Mouse (Mus musculus) spleen, adult 2 months (tissue): ENCODE data around the gene Nup98. TPM values are rescaled to one million over a fixed set of nuclear protein-coding genes. Genes with fewer than 3 reads are reported as not detected.
A peak's percentile ranks its signal among the peaks of the same experiment; 100 is the strongest.

Source experiments
- DNase-seq, 2 experiments: peaks; one replicate each; pipeline versions ENCODE4 v3.0.0 to v3.0.0-alpha.2; 2012 to 2021; ENCODE audit warnings: low spot score in 2 of 2, low read depth in 1 of 2
- H3K27ac ChIP-seq: fragments of 200-500 bp; 2 replicates; pipeline ENCODE4 v1.5.1; 2012; ENCODE audit warnings: low read length, inconsistent platforms; ENCODE audit not compliant: insufficient read depth
- H3K27me3 ChIP-seq: fragments of 200-500 bp; 2 replicates; pipeline ENCODE4 v1.6.1; 2012; ENCODE audit warnings: mild to moderate bottlenecking, moderate library complexity, low read length, inconsistent platforms; ENCODE audit not compliant: control insufficient read depth, insufficient read depth
- H3K36me3 ChIP-seq: fragments of 200-500 bp; 2 replicates; pipeline ENCODE4 v1.6.1; 2012; ENCODE audit warnings: mild to moderate bottlenecking, low read length, inconsistent platforms; ENCODE audit not compliant: control insufficient read depth, insufficient read depth
- H3K4me1 ChIP-seq: fragments of 200-500 bp; 2 replicates; pipeline ENCODE4 v1.6.1; 2011; ENCODE audit warnings: inconsistent platforms; ENCODE audit not compliant: control insufficient read depth, insufficient read depth, insufficient read length
- H3K4me3 ChIP-seq: fragments of 200-500 bp; 2 replicates; pipeline ENCODE4 v1.5.1; 2011; ENCODE audit warnings: mild to moderate bottlenecking, inconsistent platforms; ENCODE audit not compliant: insufficient read depth, insufficient read length; ENCODE audit errors: extremely low read depth
- CTCF ChIP-seq: fragments of 200-500 bp; IDR thresholded peaks from 2 replicates; pipeline ENCODE4 v1.5.1; 2011; ENCODE audit warnings: mild to moderate bottlenecking, inconsistent platforms; ENCODE audit not compliant: insufficient read depth, insufficient read length, insufficient replicate concordance; ENCODE audit errors: extremely low read depth
- POLR2A ChIP-seq: fragments of 200-500 bp; IDR thresholded peaks from 2 replicates; pipeline ENCODE4 v1.6.1; 2011; ENCODE audit warnings: low read depth, low read length, inconsistent platforms
- WGBS: fragments of 180-500 bp; shearing (Covaris S2); methylation state at CpG from one replicate; pipeline ENCODE4 v1.1.7; 2018; 5-methylcytosine and 5-hydroxymethylcytosine counted together
- polyA plus RNA-seq: library from polyadenylated mRNA; depleted of rRNA; stranded (reverse); fragments of >200 nt; gene quantifications from 2 replicates; pipeline ENCODE4 v1.2.3, GENCODE M21; 2012; rRNA removed

Gene Nup98
- polyA plus RNA-seq, 1 experiment, result 11.5 TPM

GRCm38 (mm10) chr7:102078517-102078916, 131.5 kb downstream of the Nup98 start:
- Histone ChIP-seq H3K27ac (no peak overlapping the region), H3K4me1 (no peaks in the 10 kb centered on the region), H3K4me3 (no peak overlapping the region), H3K36me3 (peaks cover 35% of the 10 kb centered on the region), H3K27me3 (no peaks in the 10 kb centered on the region)
- DNase-seq, result no peak
- TF ChIP-seq POLR2A, result no peak
- peak; percentile 15; the same call in 1 of the 2 replicates for TF ChIP-seq CTCF
- WGBS, result 81% methylated on average over 7 of the region's 7 CpGs

GRCm38 (mm10) chr7:102076714-102077296, 133.2 kb downstream of the Nup98 start:
- Histone ChIP-seq H3K27ac (no peak overlapping the region), H3K4me3 (no peak overlapping the region), H3K27me3 (no peaks in the 10 kb centered on the region), H3K4me1 (no peaks in the 10 kb centered on the region), H3K36me3 (peaks cover 34% of the 10 kb centered on the region)
- peak; percentile 23 to 26 for DNase-seq
- TF ChIP-seq CTCF (peak; percentile 43; the same call in 1 of the 2 replicates), POLR2A (no peak)
- WGBS, result 86% methylated on average over 7 of the region's 7 CpGs

Other genes starting within 250 kb of the Nup98 start
- gene Il18bp, start 191.5 kb downstream of the Nup98 start, polyA plus RNA-seq, result 24.5 and 27.4 TPM in 2 replicates
- 14.2 and 17.7 TPM in 2 replicates for gene Rnf121, start 144.7 kb downstream of the Nup98 start, polyA plus RNA-seq
- gene Xndc1, start 144.7 kb downstream of the Nup98 start, polyA plus RNA-seq, result 18.3 and 21.5 TPM in 2 replicates
- 2.6 and 4.9 TPM in 2 replicates for gene Xntrpc, start 144.5 kb downstream of the Nup98 start, polyA plus RNA-seq
- 0.42 and 2.0 TPM in 2 replicates for gene Trpc2, start 127.1 kb downstream of the Nup98 start, polyA plus RNA-seq
- gene Art1, start 108.4 kb downstream of the Nup98 start, polyA plus RNA-seq, result 0.13 and 0.15 TPM in 2 replicates
- 0.09 and 0.26 TPM in 2 replicates for gene Art5, start 100.7 kb downstream of the Nup98 start, polyA plus RNA-seq
- gene Chrna10, start 93.3 kb downstream of the Nup98 start, polyA plus RNA-seq, result 0.04 and 0.18 TPM in 2 replicates
- gene Pgap2, start within 50 bp of the Nup98 start, polyA plus RNA-seq, result 57.8 and 72.9 TPM in 2 replicates
- gene Rhog, start 45.9 kb upstream of the Nup98 start, polyA plus RNA-seq, result 165 and 178 TPM in 2 replicates
- 49.3 and 57.8 TPM in 2 replicates for gene Stim1, start 57.6 kb upstream of the Nup98 start, polyA plus RNA-seq
- gene Rrm1, start 231.5 kb upstream of the Nup98 start, polyA plus RNA-seq, result 10.5 and 11.9 TPM in 2 replicates